Mouse (Mus musculus) kidney, adult 18-20 months (tissue): ENCODE measurements around the gene Rere.
A peak's percentile ranks its signal among the peaks of the same experiment; 100 is the strongest.
"Not testable (repeated sequence)": the region's sequence is repeated elsewhere in the genome, so short reads cannot be mapped to it uniquely, and the experiment has no call there.

Experiments
- DNase-seq: peaks from one replicate; pipeline ENCODE4 v3.0.0; 2021

Rere gene

DNA sequence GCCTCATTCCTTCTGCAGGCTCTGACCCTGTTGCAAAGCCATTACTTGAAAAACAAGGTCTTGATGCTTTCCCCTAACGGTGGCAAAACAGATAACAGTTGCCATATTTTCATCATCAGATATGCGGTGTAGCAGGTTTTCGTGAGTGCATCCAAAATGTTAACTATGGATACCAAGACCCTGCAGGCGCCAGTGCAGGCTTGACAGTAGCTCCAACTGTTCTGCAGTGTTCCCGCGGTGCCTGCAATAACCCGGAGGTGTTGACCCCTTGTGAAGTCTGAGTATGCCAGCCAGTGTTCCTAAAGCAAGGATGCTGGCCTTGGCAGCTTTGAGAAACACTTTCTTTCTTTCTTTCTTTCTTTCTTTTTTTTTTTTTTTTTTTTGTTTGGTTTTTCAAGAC lies 26.3 kb upstream of the Rere start:
- no peak for DNase-seq

DNA sequence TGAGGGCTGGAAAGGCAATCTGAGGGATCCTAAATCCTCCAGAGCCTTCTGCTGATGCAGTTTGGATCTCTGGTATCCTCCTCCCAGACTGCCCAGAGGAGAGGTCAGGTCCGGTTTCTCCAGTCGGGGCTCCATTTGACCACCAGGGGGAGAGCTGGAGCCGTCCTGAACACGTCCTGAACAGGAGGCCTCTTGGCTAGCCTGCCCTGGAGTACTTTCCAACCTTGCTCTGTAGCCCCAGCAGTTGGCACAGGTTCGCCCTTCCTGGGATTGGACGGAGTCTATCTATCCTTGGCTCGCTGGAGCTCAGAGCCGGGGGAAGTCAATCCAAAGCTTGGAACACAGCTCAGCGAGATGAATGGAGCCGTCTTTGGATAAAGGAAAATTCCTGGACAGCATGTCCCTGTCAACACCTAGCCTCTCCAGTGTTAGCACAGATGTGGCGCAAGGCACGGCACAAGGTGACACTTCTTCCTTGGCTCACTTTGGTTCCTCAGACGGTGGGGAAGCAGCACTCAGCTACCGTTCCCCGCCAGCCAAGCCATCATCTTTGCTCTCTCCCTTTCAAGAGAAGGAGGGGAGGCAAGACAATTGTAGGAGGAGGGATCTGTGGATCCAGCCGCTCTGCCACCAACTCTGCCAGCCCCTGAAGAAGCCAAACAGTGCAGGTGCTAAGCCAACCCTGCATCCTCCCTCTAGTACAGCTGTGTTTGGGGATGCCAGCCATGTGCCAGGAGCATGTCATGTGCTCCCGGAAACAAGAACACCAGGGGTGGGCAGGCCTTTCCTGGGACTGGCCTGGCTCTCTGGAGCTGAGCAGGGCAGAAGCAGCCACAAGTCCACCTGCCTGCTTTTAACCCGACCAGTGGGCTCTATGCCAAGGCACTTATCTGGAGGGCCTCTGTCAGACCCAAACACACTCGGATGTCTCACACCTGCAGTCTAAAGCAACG lies 23.9 kb upstream of the Rere start:
- DNase-seq: peak; percentile 89

DNA sequence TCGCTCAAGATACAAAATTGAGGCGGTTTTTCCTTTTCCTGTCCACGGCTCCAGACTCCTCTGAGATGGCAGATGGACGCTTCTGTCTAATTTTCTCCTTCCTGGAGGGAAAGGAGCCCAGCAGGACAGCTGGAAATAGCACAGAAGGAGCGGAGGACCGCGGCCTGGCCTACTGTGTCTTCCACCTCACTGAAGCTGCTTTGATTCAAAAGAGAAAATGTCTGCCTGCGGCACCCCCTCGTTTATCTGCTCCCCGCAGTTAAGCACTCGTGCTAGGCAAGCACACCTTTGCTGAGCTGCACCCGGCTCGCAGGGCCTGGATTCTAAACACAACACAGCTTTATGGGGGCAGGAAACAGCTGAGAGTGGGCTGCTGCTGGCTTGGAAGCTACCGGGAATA lies 23.1 kb upstream of the Rere start:
- no peak for DNase-seq

DNA sequence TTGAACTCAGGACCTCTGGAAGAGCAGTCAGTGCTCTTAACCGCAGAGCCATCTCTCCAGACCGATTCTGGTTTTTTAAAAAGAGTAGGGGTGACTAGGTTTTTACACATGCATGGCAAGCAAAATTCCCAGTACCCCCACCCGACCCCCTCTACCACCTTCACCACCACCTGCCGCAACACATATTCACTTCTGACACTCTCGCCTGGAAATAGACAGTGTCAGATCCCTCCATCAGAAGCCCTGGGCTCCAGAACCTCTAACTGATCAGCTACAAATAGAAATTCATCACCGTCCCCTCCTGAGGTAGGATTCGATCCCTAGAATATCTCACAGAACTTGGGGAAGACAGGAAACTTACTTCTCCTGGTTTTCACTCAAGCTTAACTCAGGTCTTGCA lies 21.9 kb upstream of the Rere start:
- DNase-seq: no peak

DNA sequence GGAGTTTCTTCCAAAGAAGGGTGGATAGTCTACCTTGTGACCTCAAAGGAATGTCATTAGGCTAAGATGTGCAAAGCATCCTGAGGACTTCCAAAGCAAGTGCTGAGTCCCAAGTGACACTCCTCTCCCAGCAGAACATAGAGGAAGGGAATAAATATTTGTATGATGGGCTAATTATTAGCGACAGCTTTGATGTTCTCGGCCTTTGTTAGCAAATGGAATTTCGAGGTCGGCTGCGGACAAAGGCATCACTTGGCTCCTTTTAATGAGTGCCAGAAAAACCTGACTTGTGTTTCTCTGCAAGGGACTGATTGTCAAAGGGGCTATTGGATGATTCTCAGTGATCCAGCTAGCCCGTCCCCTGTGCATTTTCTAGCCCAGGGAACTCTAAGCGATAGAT lies 21.3 kb upstream of the Rere start:
- no peak for DNase-seq

DNA sequence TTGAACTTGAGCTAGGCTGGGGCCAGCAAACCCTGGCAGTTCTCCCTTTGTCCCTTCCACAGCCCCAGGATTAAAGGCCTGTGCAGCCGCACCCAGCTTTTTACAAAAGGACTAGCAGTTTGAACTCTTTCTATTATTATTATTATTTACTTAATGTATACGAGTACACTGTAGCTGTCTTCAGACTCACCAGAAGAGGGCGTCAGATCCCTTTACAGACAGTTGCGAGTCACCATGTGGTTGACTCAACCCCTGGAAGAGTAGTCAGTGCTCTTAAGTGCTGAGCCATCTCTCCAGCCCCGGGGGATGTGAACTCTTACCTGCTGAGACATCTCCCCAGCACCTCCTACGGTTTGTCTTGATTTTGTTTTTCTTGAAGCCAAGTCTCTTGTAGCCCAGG lies 20.7 kb upstream of the Rere start:
- no peak for DNase-seq

DNA sequence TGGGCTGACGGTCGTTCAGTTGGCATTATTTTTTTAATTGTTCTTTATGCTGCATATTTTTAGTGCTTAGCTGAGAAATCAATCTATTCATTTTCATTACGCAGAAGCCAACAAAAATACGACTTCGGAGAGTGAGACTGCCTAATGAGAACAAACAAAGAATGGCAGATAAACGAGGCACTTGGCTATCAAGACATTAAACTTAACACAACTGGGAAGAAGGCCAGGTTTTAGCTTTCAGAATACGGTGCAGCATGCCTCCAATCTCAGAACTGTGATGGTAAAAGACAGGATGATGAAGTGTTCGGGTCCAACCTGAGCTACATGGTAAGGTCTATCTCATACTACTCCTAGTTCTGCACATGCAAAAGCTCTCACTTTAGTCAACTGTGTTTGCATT lies 19.1 kb upstream of the Rere start:
- DNase-seq: no peak

DNA sequence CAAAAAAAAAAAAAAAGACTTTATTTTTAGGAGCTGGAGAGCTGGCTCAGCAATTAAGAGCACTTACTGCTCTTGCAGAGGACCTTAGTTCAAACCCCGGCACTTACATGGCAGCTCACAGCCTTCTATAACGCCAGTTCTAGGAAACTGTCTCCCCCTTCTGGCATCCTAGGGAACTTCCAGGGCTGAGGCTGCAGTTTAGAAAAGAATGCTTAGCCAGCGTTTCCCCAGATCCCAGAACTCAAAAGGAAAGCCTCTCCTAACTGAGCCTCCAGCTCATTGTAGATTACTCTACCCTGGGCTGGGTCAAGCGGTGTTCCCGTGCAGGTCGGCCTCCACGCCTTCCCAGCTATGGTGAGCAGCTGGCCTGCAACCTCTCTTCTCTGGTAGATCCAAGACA lies 16.5 kb upstream of the Rere start:
- peak; percentile 53 for DNase-seq

DNA sequence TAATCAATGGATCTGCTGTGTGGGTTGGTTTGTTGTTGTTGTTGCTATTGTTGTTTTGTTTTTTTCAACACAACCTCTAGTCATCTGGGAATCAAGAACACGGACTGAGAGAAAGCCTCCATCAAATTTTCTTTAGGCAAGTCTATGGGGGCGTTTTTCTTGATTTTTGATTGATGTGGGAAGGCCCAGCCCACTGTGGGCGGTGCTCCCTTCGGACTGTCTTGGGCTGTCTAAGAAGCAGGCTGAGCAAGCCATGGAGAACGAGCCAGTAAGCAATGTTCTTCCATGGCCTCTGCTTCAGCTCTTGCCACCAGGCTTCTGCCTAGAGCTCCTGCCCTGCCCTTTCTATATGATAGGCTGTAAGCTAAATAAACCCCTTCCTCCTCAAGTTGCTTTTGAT lies 16.0 kb upstream of the Rere start:
- no peak for DNase-seq

DNA sequence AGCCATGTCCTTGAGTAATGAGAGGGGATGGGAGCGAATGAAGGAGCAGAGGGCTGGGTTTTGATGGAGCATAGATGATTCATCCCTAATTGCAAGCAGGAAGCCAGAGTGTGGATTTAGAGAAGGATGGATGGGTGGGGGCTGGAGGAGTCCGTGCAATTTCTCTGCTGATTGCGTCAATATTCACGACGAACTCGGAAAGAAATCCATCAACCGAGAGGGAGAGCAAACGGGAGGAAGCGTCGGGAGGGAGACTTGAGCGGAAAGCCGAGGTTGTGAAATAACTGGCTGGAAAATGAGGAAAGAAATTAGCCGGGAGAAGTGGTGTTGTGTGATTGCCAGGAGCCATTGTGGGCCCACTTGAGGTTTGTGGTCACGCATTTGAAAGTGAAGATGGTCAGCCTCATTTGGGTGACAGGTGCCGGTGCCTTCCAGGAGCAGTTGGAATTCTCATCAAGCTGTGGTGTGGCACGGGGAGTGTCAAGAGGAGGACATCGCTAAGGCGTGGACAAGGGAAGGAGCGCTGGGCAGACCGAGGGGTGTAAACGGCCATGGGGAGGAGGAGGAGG lies 14.7 kb upstream of the Rere start:
- DNase-seq: no peak

DNA sequence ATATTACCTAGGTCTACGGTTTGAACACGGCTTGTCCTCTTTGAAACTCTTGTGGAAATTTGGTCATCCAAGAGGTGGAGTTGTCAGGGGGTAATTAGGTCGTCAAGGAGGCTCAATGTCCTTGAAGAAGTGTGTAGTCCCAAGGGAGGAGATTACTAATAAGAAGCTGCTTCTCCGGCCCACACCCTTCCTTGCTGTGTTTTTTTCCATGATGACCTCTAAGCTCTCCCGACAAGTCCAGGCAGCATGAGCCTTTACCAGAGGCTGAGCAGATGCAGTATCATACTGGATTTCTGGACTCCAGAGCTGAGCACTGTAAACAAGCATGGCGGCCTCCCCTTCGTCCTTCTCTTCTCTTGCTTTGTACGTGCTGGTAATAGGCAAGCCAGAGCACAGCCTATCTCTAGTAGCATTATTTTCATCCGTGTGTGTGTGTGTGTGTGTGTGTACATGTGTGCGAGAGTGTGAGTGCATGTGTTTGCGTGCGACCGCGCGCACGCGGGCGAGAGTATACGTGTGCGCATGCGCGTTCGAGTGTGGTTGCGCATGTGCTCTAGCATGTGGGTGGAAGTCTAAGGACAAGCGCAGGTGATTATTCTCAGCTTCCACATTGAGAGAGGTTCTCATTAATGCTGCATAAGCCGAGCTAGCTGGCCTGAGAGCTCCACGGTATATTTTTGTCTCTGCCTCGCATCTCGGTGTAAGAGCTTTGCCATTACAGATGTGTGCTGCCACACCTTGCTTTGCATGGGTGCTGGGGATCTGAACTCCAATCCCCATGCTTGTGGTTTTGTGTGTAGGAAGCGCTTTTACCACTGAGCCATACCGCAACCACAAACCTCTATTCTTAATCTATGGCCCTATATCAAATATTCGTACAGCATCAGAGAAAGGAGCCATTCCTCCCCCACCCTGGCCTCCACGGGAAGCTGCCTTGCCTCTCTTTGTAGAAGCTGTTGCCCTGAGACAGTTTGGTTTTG lies 12.5 kb upstream of the Rere start:
- DNase-seq: no peak

DNA sequence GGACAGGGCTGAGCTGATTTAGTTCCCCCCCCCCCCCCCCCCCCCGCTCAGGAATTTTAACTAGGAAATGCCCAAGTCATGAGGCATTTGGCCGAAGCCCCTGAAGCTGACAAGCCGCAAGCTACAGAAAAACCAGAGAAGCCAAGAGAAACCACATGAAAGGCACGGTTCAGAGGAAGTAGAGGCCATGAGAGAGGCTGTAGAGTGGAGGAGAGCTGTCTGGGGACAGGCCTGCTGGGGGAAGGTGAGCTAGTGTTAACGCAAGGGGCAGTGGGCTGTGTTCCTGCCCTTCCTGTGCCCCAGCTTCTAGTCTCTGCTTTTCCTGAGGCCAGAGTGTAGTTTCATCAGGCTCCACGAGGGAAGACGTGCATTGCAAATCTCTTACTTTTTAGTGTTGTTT lies 11.8 kb upstream of the Rere start:
- no peak for DNase-seq

DNA sequence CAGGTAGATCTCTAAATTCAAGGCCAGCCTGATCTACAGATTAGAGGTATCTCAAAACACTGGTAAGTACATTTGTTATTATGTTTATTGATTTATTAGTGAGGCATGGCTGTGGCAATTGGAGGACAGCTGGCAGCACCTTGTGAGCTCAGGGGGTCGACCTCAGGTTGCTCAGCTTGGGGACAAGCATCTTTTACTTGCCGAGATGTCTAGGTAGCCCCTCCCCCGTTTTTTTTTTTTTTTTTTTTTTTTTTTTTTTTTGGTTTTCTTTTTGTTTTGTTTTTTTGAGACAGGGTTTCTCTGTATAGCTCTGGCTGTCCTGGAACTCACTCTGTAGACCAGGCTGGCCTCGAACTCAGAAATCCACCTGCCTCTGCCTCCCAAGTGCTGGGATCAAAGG lies 10.7 kb upstream of the Rere start:
- not testable (repeated sequence) for DNase-seq

DNA sequence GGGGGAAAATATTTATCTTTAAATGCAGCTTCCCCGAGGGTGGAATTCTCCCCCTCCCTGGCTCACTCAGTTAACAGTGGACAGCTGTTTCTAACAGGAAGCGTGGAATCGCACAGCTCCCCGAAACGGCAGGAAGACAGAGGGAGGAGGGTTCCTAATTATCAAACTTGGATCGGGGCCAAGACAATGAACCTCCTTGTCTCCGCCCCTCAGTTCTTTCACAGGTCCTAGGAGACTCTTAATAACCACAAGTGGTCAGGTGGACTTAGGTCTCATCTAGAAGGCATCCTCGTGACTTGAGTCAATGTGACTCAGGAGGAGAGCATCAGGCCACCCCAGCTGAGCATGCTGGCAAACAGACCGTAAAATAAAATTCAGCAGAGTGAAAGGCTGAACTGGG lies 8.7 kb upstream of the Rere start:
- peak; percentile 78 for DNase-seq

DNA sequence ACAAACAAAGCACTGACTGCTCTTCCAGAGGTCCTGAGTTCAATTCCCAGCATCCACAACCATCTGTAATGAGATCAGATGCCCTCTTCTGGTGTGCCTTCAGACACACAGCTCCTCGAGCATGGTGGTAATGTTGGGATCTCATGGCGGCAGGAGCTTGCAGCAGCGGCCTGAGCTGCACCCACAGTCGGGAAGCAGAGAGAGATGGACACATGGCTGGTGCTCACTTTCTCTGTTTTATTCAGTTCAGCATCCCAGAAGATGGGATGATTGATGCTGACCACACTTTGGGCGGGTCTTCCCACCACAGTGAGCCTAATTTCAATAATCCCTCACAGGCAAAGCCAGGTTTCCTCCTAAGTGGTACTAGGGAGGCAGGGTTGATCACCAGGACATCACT lies 5.9 kb upstream of the Rere start:
- DNase-seq: no peak

DNA sequence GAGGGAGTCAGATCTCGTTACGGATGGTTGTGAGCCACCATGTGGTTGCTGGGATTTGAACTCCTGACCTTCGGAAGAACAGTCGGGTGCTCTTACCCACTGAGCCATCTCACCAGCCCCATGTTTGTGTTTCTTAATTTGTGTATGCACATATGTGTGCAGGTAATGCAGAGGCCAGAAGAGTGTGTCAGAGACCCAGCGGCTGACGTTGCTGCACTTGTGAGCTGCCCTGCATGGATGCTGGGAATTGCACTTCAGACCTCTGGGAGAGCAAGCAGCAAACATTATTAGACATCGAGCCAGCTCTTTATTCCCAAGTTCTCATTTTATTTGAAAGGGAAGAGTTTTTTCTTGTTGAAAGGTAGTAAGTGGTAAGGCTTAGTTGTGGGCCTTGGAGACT lies 2.1 kb upstream of the Rere start:
- not testable (repeated sequence) for DNase-seq

DNA sequence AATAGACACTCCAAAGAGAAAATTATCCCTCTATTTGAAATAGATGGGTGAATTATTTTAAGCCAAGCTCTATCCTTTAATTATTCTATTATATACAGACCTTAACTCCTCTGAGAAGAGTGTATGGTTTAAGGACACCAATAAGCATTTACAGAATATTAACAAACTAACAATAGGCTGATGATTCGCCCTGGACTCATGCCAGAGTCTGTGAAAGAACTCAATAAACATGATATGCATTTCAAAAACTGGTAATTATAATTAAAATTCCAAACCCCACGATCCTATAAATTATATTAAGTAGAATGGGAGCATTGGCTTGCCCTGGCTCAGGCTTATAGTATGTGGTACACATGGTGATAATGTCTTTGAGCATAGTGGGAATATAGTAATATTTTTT lies 1.4 kb upstream of the Rere start:
- DNase-seq: no peak

DNA sequence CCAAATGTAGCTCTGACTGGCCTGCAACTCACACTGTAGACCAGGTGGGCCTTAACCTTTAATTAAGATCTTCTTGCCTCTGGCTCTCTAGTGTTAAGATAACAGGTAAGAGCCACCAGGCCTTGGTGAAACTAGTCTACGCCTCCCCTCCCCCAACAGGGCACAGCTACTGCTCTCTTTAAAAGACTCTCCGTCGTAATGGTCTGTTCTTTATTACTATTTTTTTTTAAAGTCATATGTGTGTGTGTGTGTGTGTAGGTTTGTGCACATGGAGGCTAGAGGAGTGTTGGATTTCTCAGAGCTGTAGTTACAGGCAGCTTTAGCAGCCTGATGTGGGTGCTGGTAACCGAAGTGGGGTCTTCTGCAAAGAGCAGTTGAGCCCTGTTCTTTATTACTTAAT lies 987 bp upstream of the Rere start:
- no peak for DNase-seq

DNA sequence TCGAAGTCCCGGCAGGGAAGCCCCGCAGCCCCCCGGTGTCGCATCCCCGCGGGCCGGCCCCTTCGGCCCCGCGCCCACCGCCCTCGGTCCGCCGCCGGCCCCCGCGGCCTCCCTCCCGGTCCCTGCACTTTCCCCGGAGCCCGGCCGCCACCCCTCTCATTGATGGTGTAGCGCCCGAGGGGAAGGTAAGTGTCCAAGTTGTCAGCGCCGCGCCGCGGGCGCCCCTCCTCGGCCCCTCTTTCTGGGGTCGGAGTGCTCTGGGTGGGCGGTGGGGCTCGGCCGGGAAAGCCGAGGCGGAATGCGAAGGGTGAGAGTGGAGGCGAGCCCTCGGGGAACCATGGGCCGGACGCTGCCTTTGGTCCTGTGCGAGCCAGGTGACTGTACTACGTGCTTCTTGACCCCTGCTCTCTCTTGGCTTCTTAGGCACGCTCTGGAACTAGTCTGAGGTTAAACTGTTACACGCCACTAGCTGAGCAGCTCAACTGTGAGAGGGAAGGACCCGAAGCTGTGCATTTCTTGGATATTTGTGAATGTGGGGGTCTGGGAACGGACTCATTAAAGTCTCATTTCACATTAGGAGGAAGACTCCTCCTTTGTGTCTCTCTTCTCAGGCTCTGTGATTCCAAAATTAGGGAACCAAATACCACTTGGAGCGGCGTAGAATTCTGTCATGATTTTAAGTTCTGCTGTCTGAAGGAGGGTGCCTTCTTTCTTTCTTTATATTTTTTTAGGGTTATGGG lies 615 bp downstream of the Rere start:
- DNase-seq: peak; percentile 82

DNA sequence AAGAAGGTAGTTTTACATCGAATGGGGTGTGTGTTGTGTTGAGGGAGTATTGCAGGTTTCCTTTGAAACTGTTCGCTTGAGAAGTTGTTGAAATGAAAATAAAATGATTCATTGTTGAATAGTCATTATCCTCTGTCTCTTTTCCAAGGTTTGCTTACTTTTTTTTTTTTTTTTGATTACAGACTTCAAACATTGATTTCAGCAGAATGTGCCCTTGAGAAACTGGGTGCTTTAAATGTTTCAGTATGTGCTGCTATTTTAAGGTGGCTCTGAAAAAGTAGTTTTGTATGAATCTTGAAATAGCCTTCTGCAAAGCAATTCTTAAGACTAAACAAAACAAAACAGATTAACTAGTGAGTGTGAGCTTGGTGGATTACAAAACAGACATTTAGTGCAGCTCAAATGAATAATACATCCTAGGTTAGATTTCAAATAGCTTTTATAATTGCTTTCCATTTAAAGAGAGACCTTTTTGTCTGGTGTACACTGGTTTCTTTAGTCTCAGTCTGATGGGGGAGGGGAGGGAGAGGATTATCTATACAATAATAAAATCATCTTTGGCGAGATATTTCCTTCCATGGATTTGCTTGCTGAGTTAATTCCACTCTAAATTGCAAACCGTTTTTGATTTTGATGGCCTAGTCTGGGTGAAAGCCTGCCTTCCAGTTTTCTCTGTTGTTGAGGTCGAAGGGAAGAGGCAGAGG lies 1.3 kb downstream of the Rere start:
- no peak for DNase-seq

DNA sequence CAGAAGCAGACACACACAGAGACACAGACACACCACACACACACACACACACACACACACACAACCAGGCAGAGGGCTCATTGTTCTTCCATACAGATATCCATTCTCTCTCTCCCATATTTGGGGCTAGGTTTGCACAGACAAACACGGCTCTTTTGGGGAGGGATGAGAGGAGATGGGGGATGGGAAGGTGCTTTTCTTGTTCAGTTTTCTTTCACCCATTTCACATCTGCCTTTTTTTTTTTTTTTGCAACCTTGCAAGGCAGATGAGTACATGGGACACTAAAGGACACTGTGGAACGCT lies 1.8 kb downstream of the Rere start:
- no peak for DNase-seq

DNA sequence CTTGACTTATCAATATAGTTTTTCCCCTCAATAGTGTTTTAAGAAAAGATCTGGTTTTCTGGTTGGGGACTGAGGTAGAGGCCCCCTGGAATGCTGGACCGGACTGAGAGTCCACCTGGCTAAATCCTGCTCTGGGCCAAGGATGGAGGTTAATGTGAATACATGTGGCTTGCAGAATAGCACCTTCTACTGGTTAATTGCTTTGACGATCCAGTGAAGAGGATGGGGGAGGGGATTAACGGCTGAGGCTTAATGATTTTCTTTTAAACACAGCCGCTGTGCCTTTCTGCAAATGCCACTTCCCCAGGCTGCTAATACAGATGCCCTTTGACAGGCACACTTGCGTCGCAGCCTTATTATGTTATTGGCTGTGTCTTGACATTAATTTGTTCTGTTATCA lies 2.5 kb downstream of the Rere start:
- peak; percentile 59 for DNase-seq
